Mouse (Mus musculus) midbrain, postnatal 0 days (tissue): Measurements from ENCODE around the gene Pafah1b2. TPM values are rescaled to one million over a fixed set of nuclear protein-coding genes. Genes with fewer than 3 reads are reported as not detected.
A peak's percentile ranks its signal among the peaks of the same experiment; 100 is the strongest.

ENCODE experiments used
- ATAC-seq: fragments of 200-750 bp; cut with Nextera tagmentation; 2 replicates; pipeline ENCODE4 v1.8.0; 2017; ENCODE audit warnings: moderate number of reproducible peaks, mild to moderate bottlenecking, moderate TSS enrichment, moderate library complexity; ENCODE audit not compliant: low FRiP score
- DNase-seq: peaks from one replicate; pipeline ENCODE4 v3.0.0-alpha.2; 2015; ENCODE audit warnings: low spot score
- H3K27ac ChIP-seq: fragments of 300-500 bp; sonication (generic); 2 replicates; pipeline ENCODE4 v1.5.1; 2014; ENCODE audit warnings: low read depth, mild to moderate bottlenecking, low read length, mixed read lengths
- H3K27me3 ChIP-seq: fragments of 300-500 bp; sonication (generic); 2 replicates; pipeline ENCODE4 v1.6.1; 2014; ENCODE audit warnings: low read length, control low read depth, mixed read lengths; ENCODE audit not compliant: insufficient read depth
- H3K36me3 ChIP-seq: fragments of 300-500 bp; sonication (generic); 2 replicates; pipeline ENCODE4 v1.6.1; 2014; ENCODE audit warnings: low read length, control low read depth, mixed read lengths; ENCODE audit not compliant: insufficient read depth
- H3K4me1 ChIP-seq: fragments of 300-500 bp; sonication (generic); 2 replicates; pipeline ENCODE4 v1.6.1; 2014; ENCODE audit warnings: mild to moderate bottlenecking, control low read depth, antibody characterized with exemption, low read length, mixed read lengths; ENCODE audit not compliant: insufficient read depth
- H3K4me2 ChIP-seq: fragments of 300-500 bp; sonication (generic); 2 replicates; pipeline ENCODE4 v1.6.1; 2014; ENCODE audit warnings: low read depth, mild to moderate bottlenecking, low read length, mixed read lengths; ENCODE audit not compliant: poor library complexity, severe bottlenecking
- H3K4me3 ChIP-seq: fragments of 300-500 bp; sonication (generic); 2 replicates; pipeline ENCODE4 v1.5.1; 2014; ENCODE audit warnings: low read depth, mild to moderate bottlenecking, low read length, moderate library complexity
- H3K9ac ChIP-seq: fragments of 300-500 bp; sonication (generic); replicated peaks from 2 replicates; pipeline ENCODE4 v1.6.1; 2014; ENCODE audit warnings: mild to moderate bottlenecking, low read length, moderate library complexity, mixed read lengths; ENCODE audit not compliant: poor library complexity, severe bottlenecking
- H3K9me3 ChIP-seq: fragments of 300-500 bp; sonication (generic); 2 replicates; pipeline ENCODE4 v1.6.1; 2016; ENCODE audit warnings: low read length, control low read depth
- CTCF ChIP-seq: IDR thresholded peaks from 2 replicates; pipeline ENCODE4 v1.5.1; 2016; ENCODE audit warnings: antibody characterized with exemption, mild to moderate bottlenecking
- WGBS: fragments of 180-500 bp; shearing (Covaris S2); extraction: QIAGEN DNeasy Blood & Tissue Kit; methylation state at CpG from one replicate; pipeline ENCODE4 v1.1.7; 2014; 5-methylcytosine and 5-hydroxymethylcytosine counted together
- polyA plus RNA-seq: library from polyadenylated mRNA; unstranded; fragments of >200 nt; fragmentation: Nextera tagmentation; extraction: Ambion mirVana; gene quantifications from 2 replicates; pipeline ENCODE4 v1.2.1, GENCODE M21; 2015
- total RNA-seq: library from RNA; depleted of rRNA; stranded (reverse); fragments of >200 nt; gene quantifications from 2 replicates; pipeline ENCODE4 v1.2.3, GENCODE M21; 2014

Pafah1b2 gene
- total and polyA plus RNA-seq, 2 experiments from 2014 or later = 237 to 249 TPM

DNA sequence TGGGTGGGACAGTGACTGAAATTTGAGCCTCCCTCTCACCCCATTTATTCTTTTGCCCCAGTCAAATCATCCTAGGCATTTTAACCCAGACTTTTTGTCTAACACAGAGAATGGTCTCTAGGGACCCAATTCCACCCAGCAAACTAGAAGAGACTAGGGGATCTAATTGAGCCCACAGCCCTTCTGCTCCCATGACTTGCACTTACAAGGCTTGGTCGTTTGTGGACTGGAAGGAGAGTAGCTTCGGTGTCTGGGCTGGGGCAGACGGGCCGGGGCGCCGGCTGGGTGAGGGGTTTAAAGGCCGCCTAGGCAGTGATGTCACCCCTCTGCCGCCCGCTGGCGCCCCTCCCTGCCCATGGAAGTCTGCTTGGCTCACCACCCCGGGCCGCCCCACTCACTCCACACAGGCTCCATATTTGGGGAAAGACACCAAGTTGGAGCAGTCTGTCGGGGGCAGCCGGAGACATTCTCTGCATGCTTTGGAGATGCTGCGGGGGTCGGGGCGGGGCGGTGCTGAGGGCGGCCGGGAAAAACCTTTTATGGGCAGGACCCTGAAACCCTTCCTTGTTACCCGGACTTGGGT lies 76.8 kb downstream of the Pafah1b2 start, which contains the start of gene Tagln:
Gene Tagln, minus strand, starts transcription at position 431 of the 583 bp plus-strand sequence.
- H3K9ac ChIP-seq = no peak within 1 kb of the TSS
- peak within 1 kb of the TSS; percentile 32 for H3K4me2 ChIP-seq
- no peak within 1 kb of the TSS for H3K27ac ChIP-seq
- peaks cover 25% of the 10 kb centered on the region for H3K36me3 ChIP-seq
- WGBS = 13% methylated on average over 21 of the region's 21 CpGs
- H3K4me3 ChIP-seq = no peak within 1 kb of the TSS
- ATAC-seq = no peak
- peaks cover 4% of the 10 kb centered on the region; the same call in 1 of the 2 replicates for H3K27me3 ChIP-seq
- H3K4me1 ChIP-seq = peaks cover 3% of the 10 kb centered on the region; the same call in 1 of the 2 replicates
- TF ChIP-seq CTCF = no peak
- no peaks in the 10 kb centered on the region for H3K9me3 ChIP-seq
- no peak for DNase-seq

DNA sequence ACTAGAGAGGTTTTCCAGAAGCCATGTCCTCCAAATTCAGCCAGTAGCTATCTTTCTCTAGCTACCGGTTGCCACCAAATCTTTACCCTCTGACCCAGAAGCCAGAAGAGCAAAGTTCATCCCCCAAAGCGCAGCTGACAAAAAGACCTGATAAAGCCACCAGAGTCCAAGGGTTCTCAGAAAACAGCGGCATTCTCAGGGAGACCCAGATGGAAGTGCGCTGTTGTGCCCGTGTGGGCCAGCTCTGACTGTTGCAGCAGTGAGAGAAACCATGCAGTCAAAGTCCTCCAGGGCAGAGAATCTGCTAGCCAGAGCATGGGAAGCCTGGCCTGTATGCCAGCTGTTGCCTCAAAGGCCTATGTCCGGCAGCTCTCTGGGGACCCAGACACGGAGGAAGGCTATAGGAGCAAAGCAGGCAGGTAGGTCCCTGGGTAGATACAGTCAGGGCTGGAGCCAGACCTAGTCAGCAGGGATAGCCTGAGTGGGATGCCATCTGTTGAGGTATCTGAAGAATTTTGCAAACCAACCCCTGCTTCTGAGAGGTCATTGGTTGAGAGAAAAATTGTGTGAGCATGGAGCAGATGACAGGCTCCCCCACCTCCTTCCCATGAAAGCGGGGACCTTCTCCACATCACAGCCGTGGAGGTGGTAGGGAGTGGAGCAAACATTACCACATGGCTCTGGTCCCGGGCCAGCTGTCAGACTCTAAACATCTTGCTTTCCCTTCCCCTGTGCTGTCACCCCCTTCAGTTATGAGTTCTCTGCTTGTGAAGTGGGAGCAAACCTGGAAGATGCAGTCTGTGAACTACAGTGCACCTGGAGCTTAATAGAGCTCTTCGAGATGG lies 79.7 kb downstream of the Pafah1b2 start:
- DNase-seq = no peak
- TF ChIP-seq CTCF = no peak
- Histone ChIP-seq H3K9ac (no peak overlapping the region), H3K27ac (no peak overlapping the region), H3K4me1 (peaks cover 3% of the 10 kb centered on the region; the same call in 1 of the 2 replicates), H3K4me3 (no peak overlapping the region), H3K27me3 (peaks cover 4% of the 10 kb centered on the region; the same call in 1 of the 2 replicates), H3K4me2 (no peak overlapping the region), H3K9me3 (no peaks in the 10 kb centered on the region), H3K36me3 (peaks cover 31% of the 10 kb centered on the region)
- 81% methylated on average over 11 of the region's 11 CpGs for WGBS
- ATAC-seq = no peak

GRCm38 (mm10) chr9:45931958-45932357 lies 80.5 kb downstream of the Pafah1b2 start:
- H3K27me3 ChIP-seq = peaks cover 4% of the 10 kb centered on the region; the same call in 1 of the 2 replicates
- TF ChIP-seq CTCF = no peak
- ATAC-seq = no peak
- no peaks in the 10 kb centered on the region for H3K9me3 ChIP-seq
- H3K4me2 ChIP-seq = no peak overlapping the region
- DNase-seq = no peak
- no peak overlapping the region for H3K27ac ChIP-seq
- no peak overlapping the region for H3K4me3 ChIP-seq
- 67% methylated on average over 1 of the region's 1 CpGs for WGBS
- H3K4me1 ChIP-seq = peaks cover 3% of the 10 kb centered on the region; the same call in 1 of the 2 replicates
- H3K9ac ChIP-seq = no peak overlapping the region
- peaks cover 39% of the 10 kb centered on the region for H3K36me3 ChIP-seq

- ATAC-seq (no peak), DNase-seq (no peak)
- H3K27ac ChIP-seq = no peak overlapping the region
- no peak overlapping the region for H3K4me3 ChIP-seq
- no peaks in the 10 kb centered on the region for H3K9me3 ChIP-seq
- no peaks in the 10 kb centered on the region for H3K4me1 ChIP-seq
- H3K36me3 ChIP-seq = peaks cover 52% of the 10 kb centered on the region
- H3K27me3 ChIP-seq = no peaks in the 10 kb centered on the region
- H3K4me2 ChIP-seq = no peak overlapping the region
- no peak for TF ChIP-seq CTCF
- 89% methylated on average over 5 of the region's 5 CpGs for whole genome bisulfite sequencing
- H3K9ac ChIP-seq = no peak overlapping the region
These were observed 83.2 kb downstream of the Pafah1b2 start for GRCm38 (mm10) chr9:45929285-45929684.

- Histone ChIP-seq H3K27ac (no peak overlapping the region), H3K9me3 (no peaks in the 10 kb centered on the region), H3K4me1 (no peaks in the 10 kb centered on the region), H3K9ac (no peak overlapping the region), H3K4me2 (no peak overlapping the region), H3K27me3 (no peaks in the 10 kb centered on the region), H3K4me3 (no peak overlapping the region), H3K36me3 (peaks cover 77% of the 10 kb centered on the region)
- no peak for DNase-seq
- no peak for ATAC-seq
- TF ChIP-seq CTCF = no peak
- 52% methylated on average over 1 of the region's 1 CpGs for WGBS
These were observed 92.6 kb downstream of the Pafah1b2 start for GRCm38 (mm10) chr9:45919895-45920294.
